Mouse (Mus musculus): ENCODE results near the gene Echs1. TPM values are rescaled to one million over a fixed set of nuclear protein-coding genes. Genes with fewer than 3 reads are reported as not detected.

Gene Echs1
- polyA plus RNA-seq, 2 experiments from 2014 or later = 73.1 to 79.4 TPM

GRCm38 (mm10) chr7:140115583-140116328, 520 bp downstream of the Echs1 start, which contains the start of gene Paox:
Gene Paox (plus strand): TSS chr7:140115799.
- ATAC-seq = peak; percentile 21

GRCm38 (mm10) chr7:140111943-140112342, 4.3 kb downstream of the Echs1 start:
- no peak for ATAC-seq

GRCm38 (mm10) chr7:140104009-140104408, 12.3 kb downstream of the Echs1 start:
- ATAC-seq = no peak

- peak; percentile 95 for ATAC-seq
Measured at GRCm38 (mm10) chr7:140101993-140102860, 14.0 kb downstream of the Echs1 start, which contains the start of gene Fuom. Gene Fuom (minus strand): TSS chr7:140102441.

- ATAC-seq = no peak
Measured at GRCm38 (mm10) chr7:140101498-140101897, 14.8 kb downstream of the Echs1 start.

GRCm38 (mm10) chr7:140098466-140098865, 17.8 kb downstream of the Echs1 start:
- ATAC-seq = no peak

- no peak for ATAC-seq
Measured at GRCm38 (mm10) chr7:140096055-140096454, 20.2 kb downstream of the Echs1 start.

- ATAC-seq = no peak
Measured at GRCm38 (mm10) chr7:140095556-140095955, 20.7 kb downstream of the Echs1 start.

- ATAC-seq = no peak
Measured at GRCm38 (mm10) chr7:140094954-140095353, 21.3 kb downstream of the Echs1 start.

- no peak for ATAC-seq
Measured at GRCm38 (mm10) chr7:140092924-140093528, 23.2 kb downstream of the Echs1 start, which contains the start of gene Prap1. Gene Prap1 (plus strand): TSS chr7:140093395.

- ATAC-seq = no peak
Measured at GRCm38 (mm10) chr7:140090601-140091000, 25.7 kb downstream of the Echs1 start.

- ATAC-seq = no peak
Measured at GRCm38 (mm10) chr7:140082242-140082678, 34.0 kb downstream of the Echs1 start, which contains the start of gene Caly. Gene Caly (minus strand): TSS chr7:140082548.

- ATAC-seq = no peak
Measured at GRCm38 (mm10) chr7:140081408-140082241, 34.7 kb downstream of the Echs1 start.

- peak; percentile 69 for ATAC-seq
Measured at GRCm38 (mm10) chr7:140080503-140081156, 35.6 kb downstream of the Echs1 start.

GRCm38 (mm10) chr7:140078711-140079110, 37.6 kb downstream of the Echs1 start:
- no peak for ATAC-seq

- ATAC-seq = no peak
Measured at GRCm38 (mm10) chr7:140077698-140078097, 38.6 kb downstream of the Echs1 start.

GRCm38 (mm10) chr7:140070042-140070711, 46.1 kb downstream of the Echs1 start:
- no peak for ATAC-seq

GRCm38 (mm10) chr7:140067397-140067796, 48.9 kb downstream of the Echs1 start:
- ATAC-seq = no peak

- peak; percentile 52 for ATAC-seq
Measured at GRCm38 (mm10) chr7:140063092-140063491, 53.2 kb downstream of the Echs1 start.

- no peak for ATAC-seq
Measured at GRCm38 (mm10) chr7:140062307-140062706, 54.0 kb downstream of the Echs1 start.

- ATAC-seq = no peak
Measured at GRCm38 (mm10) chr7:140061832-140062130, 54.5 kb downstream of the Echs1 start.
